Mouse (Mus musculus): ENCODE measurements around the gene Olfr1260.

DNA sequence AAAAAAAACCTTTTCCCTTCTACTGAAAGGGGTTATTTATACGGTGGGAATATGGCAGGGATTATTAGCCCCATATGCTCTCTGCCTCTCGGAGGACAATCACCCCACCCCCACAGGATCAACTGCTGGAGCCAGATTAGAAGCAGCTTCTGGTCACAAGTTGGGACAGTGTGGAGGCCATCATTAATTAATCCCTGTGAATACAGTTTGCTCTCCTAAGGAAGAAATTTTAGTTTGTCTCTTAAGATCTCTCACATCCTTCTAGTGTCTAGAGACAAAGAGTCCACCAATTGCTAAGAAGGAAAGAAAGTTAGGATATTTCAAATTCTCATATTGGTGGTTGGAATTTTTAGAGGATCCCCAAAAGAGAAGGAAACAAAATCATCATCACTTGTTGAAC, 51.3 kb downstream of the Olfr1260 start, which contains the start of gene Olfr1264:
- TF ChIP-seq GATA1 (IDR thresholded peaks at IDR 0.05; ENCODE audit: borderline replicate concordance, low read length) = no peak
- no peak for TF ChIP-seq FLI1 (IDR thresholded peaks at IDR 0.05; ENCODE audit: low read length)
